Mouse (Mus musculus) 3134 (cell line): ENCODE measurements around the gene Tomt.
A peak's percentile ranks its signal among the peaks of the same experiment; 100 is the strongest.

ENCODE experiments used
- DNase-seq: peaks from one replicate; pipeline ENCODE4 v3.0.0-alpha.2; 2011; ENCODE audit warnings: low spot score; ENCODE audit not compliant: insufficient read length; ENCODE audit errors: extremely low read depth

Gene Tomt

GRCm38 (mm10) chr7:101902846-101903245, 3.3 kb downstream of the Tomt start:
- DNase-seq, result no peak

DNA sequence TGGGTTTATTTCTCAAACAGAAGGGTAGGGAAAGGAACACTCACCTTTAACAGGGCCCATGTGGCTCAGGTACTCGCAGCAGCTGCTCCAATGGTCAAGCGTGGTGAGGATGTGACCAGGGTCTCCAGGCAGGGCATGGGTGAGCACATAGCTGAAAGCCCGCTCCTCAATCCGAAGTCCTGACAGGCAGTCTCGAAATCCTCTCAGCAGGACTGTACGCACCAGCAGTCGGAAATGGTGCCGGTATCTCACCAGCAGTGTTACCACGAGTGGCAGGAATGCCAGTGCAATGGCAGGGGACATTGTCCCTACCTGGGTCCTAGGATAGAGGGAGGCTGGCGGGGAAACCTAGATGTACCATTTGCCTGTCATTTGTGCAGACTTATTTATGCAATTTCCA, 4.2 kb downstream of the Tomt start:
- no peak for DNase-seq

GRCm38 (mm10) chr7:101900331-101901097, 5.6 kb downstream of the Tomt start:
- no peak for DNase-seq

DNA sequence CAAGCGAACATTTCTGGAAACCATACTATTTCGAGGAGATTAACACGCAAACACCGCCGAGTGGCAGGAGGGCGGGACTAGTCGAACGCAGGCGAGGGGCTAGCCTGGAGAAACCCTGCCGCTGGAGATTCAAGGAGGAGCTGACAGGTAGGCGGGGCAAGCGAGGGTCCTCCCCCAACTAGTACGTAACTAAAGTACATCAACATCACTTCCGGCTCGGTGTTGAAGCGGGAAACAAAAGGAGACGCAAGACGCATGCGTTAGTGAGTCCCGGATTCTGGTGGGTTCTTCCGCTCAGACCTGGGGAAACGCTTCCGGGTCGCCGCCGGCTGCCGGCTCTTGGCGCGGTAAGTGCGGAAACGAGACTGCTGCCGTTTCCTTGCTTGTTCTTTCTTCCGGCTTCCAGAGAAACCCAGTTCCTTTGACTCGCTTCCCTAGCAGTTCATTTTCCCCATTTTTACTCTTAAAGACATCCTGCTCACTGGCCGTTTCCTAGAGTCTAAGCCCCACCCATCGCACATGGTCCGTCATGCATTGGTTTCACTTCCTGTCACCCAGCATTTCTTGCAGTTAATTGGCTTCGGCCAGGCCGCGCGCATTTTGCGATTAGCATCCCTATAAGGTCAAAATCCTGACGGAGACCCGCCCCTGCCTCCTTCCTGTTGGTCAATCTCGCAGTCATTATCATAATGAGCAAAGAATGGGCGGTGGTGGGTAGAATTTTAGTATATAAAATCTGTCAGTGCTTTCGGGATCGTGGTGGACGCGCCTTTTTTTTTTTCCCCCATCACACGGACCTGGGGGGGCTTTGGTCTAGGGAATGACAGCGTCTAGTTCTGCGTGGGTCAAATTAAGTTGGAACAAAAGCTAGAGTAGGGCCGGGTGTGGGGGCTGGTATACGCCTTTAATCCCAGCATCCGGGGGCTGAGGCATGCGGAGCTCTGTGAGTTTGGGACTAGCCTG, 9.8 kb downstream of the Tomt start:
- peak; percentile 95 for DNase-seq

DNA sequence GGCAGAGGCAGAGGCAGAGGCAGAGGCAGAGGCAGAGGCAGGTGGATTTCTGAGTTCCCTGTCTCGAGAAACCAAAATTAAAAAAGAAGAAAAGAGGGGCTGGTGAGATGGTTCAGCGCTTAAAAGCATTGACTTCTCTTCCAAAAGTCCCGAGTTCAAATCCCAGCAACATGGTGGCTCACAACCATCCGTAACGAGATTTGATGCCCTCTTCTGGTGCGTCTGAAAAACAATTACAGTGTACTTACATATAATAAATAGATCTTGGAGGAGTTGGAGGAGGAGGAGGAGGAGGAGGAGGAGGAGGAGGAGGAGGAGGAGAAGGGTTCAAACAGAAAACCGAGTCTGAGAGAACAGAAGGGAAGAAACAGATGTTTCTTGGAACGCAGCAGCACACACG, 10.5 kb downstream of the Tomt start:
- no peak for DNase-seq

GRCm38 (mm10) chr7:101888460-101888859, 17.7 kb downstream of the Tomt start:
- no peak for DNase-seq

- DNase-seq, result no peak
Measured at GRCm38 (mm10) chr7:101886274-101886673, 19.9 kb downstream of the Tomt start.

DNA sequence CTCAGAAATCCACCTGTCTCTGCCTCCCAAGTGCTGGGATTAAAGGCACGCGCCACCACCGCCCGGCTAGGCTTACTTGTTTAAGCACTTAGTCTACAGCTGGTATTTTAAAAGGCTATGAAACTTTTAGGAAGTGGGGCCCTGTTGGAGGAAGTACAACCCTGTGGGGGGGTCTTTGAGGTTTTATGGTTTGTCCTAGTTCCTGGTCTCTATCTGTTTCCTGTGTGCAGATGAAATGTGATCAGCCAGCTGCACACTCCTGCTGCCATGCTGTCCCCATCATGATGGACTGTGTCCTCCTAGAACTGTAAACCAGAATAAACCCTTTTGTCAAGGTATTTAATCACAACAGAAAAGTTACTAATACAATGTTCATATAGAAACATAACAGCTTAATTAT, 22.0 kb downstream of the Tomt start:
- DNase-seq, result no peak

GRCm38 (mm10) chr7:101882413-101883154, 23.6 kb downstream of the Tomt start:
- no peak for DNase-seq

- DNase-seq, result no peak
Measured at GRCm38 (mm10) chr7:101880855-101881254, 25.3 kb downstream of the Tomt start.

- DNase-seq, result no peak
Measured at GRCm38 (mm10) chr7:101875978-101876377, 30.2 kb downstream of the Tomt start.

DNA sequence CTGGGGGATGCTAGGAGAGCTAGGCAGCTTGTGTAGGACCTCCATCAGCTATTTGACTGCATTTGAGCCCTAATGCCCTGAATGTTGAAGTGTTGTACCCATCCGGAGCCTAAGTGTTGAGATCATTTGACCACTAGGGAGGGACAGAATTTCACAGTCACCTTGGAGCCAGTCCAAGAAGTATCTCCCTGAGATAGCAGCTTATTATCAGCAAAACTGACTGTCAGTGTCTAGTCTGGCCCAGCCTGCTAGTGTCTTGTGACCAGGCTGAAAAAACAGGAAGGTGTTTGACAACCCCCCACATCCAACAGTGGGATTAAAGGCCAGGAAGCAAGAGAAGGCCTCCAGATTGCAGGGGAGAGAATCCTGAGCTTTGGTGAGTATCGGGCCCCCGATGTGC, 34.9 kb downstream of the Tomt start:
- DNase-seq, result no peak

DNA sequence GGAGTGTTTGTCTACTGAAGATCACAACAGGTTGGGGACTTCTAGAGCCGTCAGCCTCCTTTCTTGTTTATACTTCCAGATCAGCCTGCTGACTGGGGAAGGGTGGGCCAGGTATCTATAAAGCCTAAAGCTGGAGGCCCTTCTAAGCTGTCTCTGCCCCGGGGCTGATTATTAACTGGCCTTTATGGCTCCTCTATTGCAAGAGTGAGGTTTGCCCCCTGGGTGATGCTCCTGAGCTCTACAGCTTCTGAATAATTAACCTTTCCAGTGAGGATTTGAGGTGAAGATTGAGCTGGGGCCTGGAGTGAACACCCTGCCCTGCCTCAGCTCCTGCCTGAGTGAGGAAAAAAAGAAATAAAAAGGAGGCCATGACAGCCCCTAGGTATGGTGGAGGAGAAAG, 35.5 kb downstream of the Tomt start, which contains the start of gene Folr1:
Gene Folr1 (minus strand): TSS at position 160 of the 400 bp plus-strand sequence.
- DNase-seq, result no peak

DNA sequence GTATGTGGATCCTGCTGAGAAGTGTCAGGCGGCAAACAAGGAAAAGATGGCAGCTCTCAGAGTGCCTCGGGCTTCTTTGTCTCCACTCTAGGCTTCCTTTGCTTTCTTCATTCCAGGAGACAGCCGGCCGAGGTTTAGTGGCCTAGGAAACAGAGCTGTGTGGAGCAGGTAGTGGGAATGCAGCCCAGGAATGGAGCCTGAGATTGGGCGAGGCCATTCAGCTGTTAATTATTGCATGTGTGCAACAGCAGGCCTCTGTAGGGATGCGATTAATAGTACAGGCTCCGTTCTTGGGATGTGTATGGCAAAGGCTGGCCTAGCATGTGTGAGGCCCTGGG, 37.0 kb downstream of the Tomt start:
- no peak for DNase-seq

- no peak for DNase-seq
Measured at GRCm38 (mm10) chr7:101868241-101869162, 37.7 kb downstream of the Tomt start.

DNA sequence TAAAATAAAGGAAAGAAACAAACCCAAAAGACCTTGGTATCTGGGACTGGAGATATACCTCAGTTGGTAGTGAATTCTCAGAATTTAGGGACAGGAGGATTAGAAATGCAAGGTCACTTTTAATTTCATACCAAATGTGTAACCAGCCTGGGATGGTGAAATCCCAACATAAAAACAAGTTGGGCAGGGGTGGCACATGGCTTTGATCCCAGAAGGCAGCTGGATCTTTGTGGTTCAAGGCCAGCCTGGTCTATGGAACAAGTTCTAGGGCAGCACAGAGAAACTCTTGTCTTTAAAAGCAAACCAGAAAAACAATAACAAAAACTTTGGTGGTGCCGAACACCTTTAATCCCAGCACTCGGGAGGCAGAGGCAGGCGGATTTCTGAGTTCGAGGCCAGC, 38.7 kb downstream of the Tomt start:
- no peak for DNase-seq

- no peak for DNase-seq
Measured at GRCm38 (mm10) chr7:101866491-101867265, 39.5 kb downstream of the Tomt start.

DNA sequence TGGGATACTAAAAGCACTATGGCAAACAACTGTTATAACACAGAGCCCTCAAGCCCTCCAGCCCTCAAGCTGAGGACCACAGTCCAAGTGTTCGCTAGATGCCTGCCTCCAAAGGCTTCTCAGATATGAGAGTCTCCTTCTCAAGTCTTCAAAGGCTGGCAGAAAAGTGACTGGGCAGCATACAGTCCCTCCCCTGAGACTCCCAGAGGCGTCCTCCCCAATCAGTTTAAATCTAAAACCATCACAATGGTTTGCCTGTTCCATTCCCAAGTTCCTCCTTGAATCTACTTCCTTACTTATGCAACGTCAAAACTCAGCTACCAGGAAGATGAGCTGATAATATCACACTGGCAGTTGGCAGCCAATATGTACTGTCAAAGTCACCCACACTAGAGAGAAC, 42.7 kb downstream of the Tomt start, which contains the start of gene Anapc15:
Gene Anapc15 (plus strand): TSS at position 301 of the 400 bp plus-strand sequence.
- DNase-seq, result no peak

GRCm38 (mm10) chr7:101862291-101862690, 43.9 kb downstream of the Tomt start:
- no peak for DNase-seq
